Mouse (Mus musculus): ENCODE measurements at regions not wholly inside any gene's neighbourhood (a gene's known extent, or its start where the extent isn't known, plus 50 kb on each side); places are given as distances from the start of the nearest gene placed in this dataset.

GRCm38 (mm10) chr4:7199052-7199451 lies 1039.8 kb downstream of the Car8 start:
- TF ChIP-seq CTCF (IDR thresholded peaks at IDR 0.05) (no peak), EP300 (IDR thresholded peaks at IDR 0.05) (no peak)

Data from lung, postnatal 0 days (tissue).